Mouse (Mus musculus): Measurements from ENCODE around the gene Pef1.

- TF ChIP-seq CTCF (IDR thresholded peaks at IDR 0.05; ENCODE audit: extremely low read depth, insufficient read depth, insufficient read length, insufficient replicate concordance), result no peak
- no peak for TF ChIP-seq POLR2A (IDR thresholded peaks at IDR 0.05; ENCODE audit: low read depth, low read length)
These were observed 66.2 kb downstream of the Pef1 start for GRCm38 (mm10) chr4:130168280-130169183.

Measured in spleen, adult 2 months (tissue).